ENCODE assay signal across 20 mouse cellular contexts in the genomic region with DNA sequence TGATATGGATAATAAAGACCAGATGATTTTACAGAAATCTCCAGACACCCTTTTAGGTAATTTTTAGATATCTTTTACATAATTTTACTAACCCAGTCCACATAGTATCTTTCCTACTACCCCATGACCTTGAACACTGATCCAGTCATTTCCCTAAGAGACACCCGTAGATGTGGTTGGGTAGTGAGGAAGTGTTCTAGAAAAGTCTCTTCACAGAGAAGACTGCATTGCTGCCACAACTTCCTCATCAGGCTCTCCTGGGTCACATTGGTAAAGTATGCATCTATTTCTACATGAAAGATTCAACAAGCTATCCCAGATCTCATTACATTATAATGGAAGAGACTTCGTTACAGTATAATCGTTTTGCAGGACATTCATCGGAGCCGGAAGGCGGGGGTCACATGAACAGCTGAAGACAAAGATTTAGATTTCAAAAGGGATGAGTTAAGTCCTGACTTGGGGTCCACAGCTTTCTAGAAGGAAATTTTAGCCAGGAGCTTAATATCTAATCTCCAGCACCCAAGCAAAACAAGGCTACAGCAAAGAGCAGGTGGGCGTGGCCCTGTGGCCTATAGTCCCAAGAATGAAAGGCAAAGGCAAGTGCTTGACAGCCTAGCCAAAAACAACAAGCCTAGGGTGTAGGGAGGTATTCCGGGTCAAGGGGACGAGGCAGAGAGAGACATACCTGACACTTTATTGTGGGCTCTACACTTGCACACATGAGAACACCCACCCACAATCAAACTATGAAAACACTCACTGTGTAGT.
DNase-seq lines count a peak whose midpoint lies in the region; ATAC-seq and TF ChIP-seq lines count a peak whose summit lies in the region.
"Had no signal": no experiment of that assay in that cellular context is flagged by ENCODE, and none has a peak within 500 bp of the region (broad histone marks: within the 10 kb centered on the region; RNA-seq: fewer than 3 reads in every experiment).

No protein-coding gene starts in this region.

- no peaks in the 10 kb centered on the region for H3K9me3 ChIP-seq in hindbrain, postnatal 0 days (ENCODE audit: low read length)
- H3K9me3 ChIP-seq: heart, embryonic 10.5 days; hindbrain, embryonic 10.5 days; liver, embryonic 15.5 days; lung, embryonic 15.5 days; neural tube, embryonic 15.5 days; stomach, embryonic 15.5 days had no signal

- H3K4me2 ChIP-seq in hindbrain, postnatal 0 days (ENCODE audit: low read depth, low read length), result no peak overlapping the region
- H3K4me2 ChIP-seq: liver, embryonic 15.5 days; lung, embryonic 15.5 days; midbrain, embryonic 11.5 days; neural tube, embryonic 15.5 days; stomach, embryonic 15.5 days had no signal

- peak; percentile 35 for DNase-seq in kidney, postnatal 10 days
- DNase-seq in kidney, postnatal 4 days, result no peak
- peak; percentile 28 for DNase-seq in thymus, postnatal 14 days
- no peak for DNase-seq in thymus, postnatal 10 days (ENCODE audit: low spot score in 2 of 2)
- DNase-seq in R1 (ENCODE audit: low read depth, low spot score), result peak; percentile 41
- no peak for DNase-seq in hindbrain, postnatal 0 days (ENCODE audit: low spot score)
- DNase-seq in left cerebral cortex, postnatal 14 days (ENCODE audit: low spot score in 2 of 2), result no peak
- DNase-seq: cerebellum, adult 11 months; cerebellum, postnatal 10 days; gastrocnemius, adult 2 months had no signal

- 92% methylated on average over 9 of the region's 9 CpGs for WGBS in hindbrain, postnatal 0 days

- no peak overlapping the region for H3K27ac ChIP-seq in hindbrain, postnatal 0 days
- H3K27ac ChIP-seq: gastrocnemius, adult 2 months; heart, embryonic 10.5 days; hindbrain, embryonic 10.5 days; liver, embryonic 15.5 days; lung, embryonic 15.5 days; macrophage; neural tube, embryonic 15.5 days; stomach, embryonic 15.5 days had no signal

- H3K27me3 ChIP-seq in hindbrain, postnatal 0 days (ENCODE audit: insufficient read depth, low read length), result no peaks in the 10 kb centered on the region
- H3K27me3 ChIP-seq: liver, embryonic 15.5 days; lung, embryonic 15.5 days; neural tube, embryonic 15.5 days; stomach, embryonic 15.5 days had no signal

- TF ChIP-seq CTCF in hindbrain, postnatal 0 days (IDR thresholded peaks at IDR 0.05; ENCODE audit: low read depth), result no peak

- H3K4me3 ChIP-seq in hindbrain, postnatal 0 days (ENCODE audit: low read length), result no peak overlapping the region
- H3K4me3 ChIP-seq: gastrocnemius, adult 2 months; heart, embryonic 10.5 days; hindbrain, embryonic 10.5 days; liver, embryonic 15.5 days; lung, embryonic 15.5 days; neural tube, embryonic 15.5 days; stomach, embryonic 15.5 days had no signal

- intact Hi-C loops in left cerebral cortex, postnatal 14 days (cut with DNase I), result no loop called here

- peak; percentile 70 for ATAC-seq in megakaryocyte progenitor cell, adult 5-6 weeks (replicated peaks; ENCODE audit: poor library complexity)
- no peak for ATAC-seq in hindbrain, postnatal 0 days
- ATAC-seq: intestine, postnatal 0 days had no signal

- no peaks in the 10 kb centered on the region for H3K36me3 ChIP-seq in hindbrain, postnatal 0 days (ENCODE audit: insufficient read depth, low read length)
- H3K36me3 ChIP-seq: heart, embryonic 10.5 days; hindbrain, embryonic 10.5 days; liver, embryonic 15.5 days; lung, embryonic 15.5 days; neural tube, embryonic 15.5 days; stomach, embryonic 15.5 days had no signal

- H3K9ac ChIP-seq in hindbrain, postnatal 0 days (replicated peaks; ENCODE audit: low read length), result no peak overlapping the region
- H3K9ac ChIP-seq: liver, embryonic 15.5 days; lung, embryonic 15.5 days; neural tube, embryonic 15.5 days; stomach, embryonic 15.5 days had no signal

- H3K4me1 ChIP-seq in hindbrain, postnatal 0 days (ENCODE audit: insufficient read depth, low read length), result no peaks in the 10 kb centered on the region
- H3K4me1 ChIP-seq: hindbrain, embryonic 10.5 days; lung, embryonic 15.5 days; neural tube, embryonic 15.5 days; stomach, embryonic 15.5 days had no signal

Comparison
In these comparisons a context has a peak if more than half of its experiments do, and no peak if none do; other contexts are left out.
1. DNase-seq: peak in kidney, postnatal 10 days (single experiment), thymus, postnatal 14 days (single experiment) and R1 (single experiment); none in kidney, postnatal 4 days (0 of 2), thymus, postnatal 10 days (0 of 2), hindbrain, postnatal 0 days (single experiment) and left cerebral cortex, postnatal 14 days (0 of 2).